Mouse (Mus musculus) heart, postnatal 0 days (tissue): Measurements from ENCODE around the gene Cks1b.

ENCODE experiments used
- CTCF ChIP-seq: IDR thresholded peaks from 2 replicates; pipeline ENCODE4 v1.5.1; 2016; ENCODE audit warnings: antibody characterized with exemption, control low read depth, low read depth
- EP300 ChIP-seq: IDR thresholded peaks from 2 replicates; pipeline ENCODE4 v1.6.1; 2016; ENCODE audit warnings: antibody characterized with exemption, low read depth

DNA sequence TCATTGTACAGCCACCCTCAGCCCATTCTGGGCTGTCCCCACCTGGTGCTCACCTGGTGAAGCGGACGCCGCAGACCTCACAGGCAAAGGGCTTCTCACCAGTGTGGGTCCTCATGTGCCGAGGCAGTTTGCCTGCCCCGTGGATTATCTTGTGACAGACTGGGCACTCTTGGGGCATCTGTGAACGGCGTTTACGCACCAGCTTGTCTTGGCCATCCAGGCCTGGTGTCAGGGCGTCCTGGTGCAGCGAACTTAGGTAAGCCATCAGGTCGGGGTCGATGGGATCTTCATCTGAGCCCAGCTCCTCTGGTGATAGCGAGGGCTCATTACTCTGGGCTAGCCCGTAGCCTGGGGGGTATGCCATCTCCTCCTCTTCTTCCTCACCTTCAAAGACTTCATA lies 37.9 kb downstream of the Cks1b start:
- TF ChIP-seq CTCF = no peak
- no peak for TF ChIP-seq EP300
